Mouse (Mus musculus) CH12.LX (cell line): ENCODE measurements around the gene Micu1. TPM values are rescaled to one million over a fixed set of nuclear protein-coding genes. Genes with fewer than 3 reads are reported as not detected.

Experiments used
- DNase-seq: peaks from one replicate; pipeline ENCODE4 v3.0.0-alpha.2; 2013; ENCODE audit errors: extremely low read depth
- H3K27ac ChIP-seq: 2 replicates; pipeline ENCODE4 v1.5.1; 2012; ENCODE audit warnings: low read depth, mild to moderate bottlenecking, control low read depth, moderate library complexity; ENCODE audit not compliant: insufficient read depth
- H3K27me3 ChIP-seq: replicated peaks from 2 replicates; pipeline ENCODE3; 2012; ENCODE audit warnings: inconsistent platforms
- H3K36me3 ChIP-seq, 2 experiments: replicated peaks in 1 of 2; 2 replicates each; pipeline versions ENCODE3 to v1.6.1; 2012; ENCODE audit warnings: inconsistent platforms in 1 of 2, low read length in 1 of 2, mild to moderate bottlenecking in 1 of 2, mixed read lengths in 1 of 2, moderate library complexity in 1 of 2; ENCODE audit not compliant: control insufficient read depth in 1 of 2, insufficient read depth in 1 of 2
- H3K4me1 ChIP-seq, 2 experiments: 2 replicates each; pipeline ENCODE4 v1.6.1; 2012; ENCODE audit warnings: inconsistent platforms in 1 of 2, moderate library complexity in 1 of 2; ENCODE audit not compliant: insufficient read depth in 2 of 2, control insufficient read depth in 1 of 2
- H3K4me2 ChIP-seq: 2 replicates; pipeline ENCODE4 v1.6.1; 2012; ENCODE audit warnings: low read depth, mild to moderate bottlenecking, control low read depth; ENCODE audit not compliant: poor library complexity, insufficient read depth, severe bottlenecking
- H3K4me3 ChIP-seq, 3 experiments: fragments of 150-350 bp in 1 of 3; sonication (generic) in 1 of 3; replicated peaks in 1 of 3; 2 replicates each; pipeline versions ENCODE3 to v1.5.1; 2011 to 2012; ENCODE audit warnings: low read depth in 2 of 3, low read length in 2 of 3, mild to moderate bottlenecking in 2 of 3, moderate library complexity in 2 of 3, control low read depth in 1 of 3, improper control_type of control experiment in 1 of 3, inconsistent platforms in 1 of 3, mixed read lengths in 1 of 3; ENCODE audit not compliant: poor library complexity in 1 of 3
- H3K79me2 ChIP-seq: replicated peaks from 2 replicates; pipeline ENCODE4 v1.6.1; 2012; ENCODE audit warnings: mild to moderate bottlenecking, moderate library complexity; ENCODE audit not compliant: control insufficient read depth, poor library complexity, insufficient read depth, severe bottlenecking; ENCODE audit errors: extremely low read depth
- H3K9ac ChIP-seq: 2 replicates; pipeline ENCODE4 v1.6.1; 2012; ENCODE audit warnings: low read depth, mild to moderate bottlenecking, control low read depth, moderate library complexity; ENCODE audit not compliant: insufficient read depth
- H3K9me3 ChIP-seq: replicated peaks from 2 replicates; pipeline ENCODE3; 2012; ENCODE audit warnings: low read length, inconsistent platforms, mixed read lengths
- CHD2 ChIP-seq: IDR thresholded peaks from 2 replicates; pipeline ENCODE4 v1.6.1; 2011; ENCODE audit warnings: low read length, improper control_type of control experiment
- CTCF ChIP-seq, 2 experiments: IDR thresholded peaks in 1 of 2; conservative IDR thresholded peaks in 1 of 2; 2 replicates each; pipeline ENCODE4 v1.5.1; 2011 to 2012; ENCODE audit warnings: low read depth in 2 of 2, low read length in 2 of 2, improper control_type of control experiment in 1 of 2, inconsistent platforms in 1 of 2, mild to moderate bottlenecking in 1 of 2, moderate library complexity in 1 of 2
- ELF1 ChIP-seq: IDR thresholded peaks from 2 replicates; pipeline ENCODE4 v1.6.1; 2014; ENCODE audit warnings: low read depth, mild to moderate bottlenecking, inconsistent platforms, low read length, improper control_type of control experiment
- EP300 ChIP-seq: IDR thresholded peaks from 2 replicates; pipeline ENCODE4 v1.6.1; 2011; ENCODE audit warnings: low read length, improper control_type of control experiment
- IRF4 ChIP-seq: IDR thresholded peaks from 2 replicates; pipeline ENCODE4 v1.6.1; 2014; ENCODE audit warnings: low read depth, mild to moderate bottlenecking, inconsistent platforms, low read length, improper control_type of control experiment
- JUN ChIP-seq: IDR thresholded peaks from 2 replicates; pipeline ENCODE4 v1.6.1; 2011; ENCODE audit warnings: low read depth, mild to moderate bottlenecking, low read length, improper control_type of control experiment, moderate library complexity; ENCODE audit not compliant: insufficient read depth
- MEF2A ChIP-seq: IDR thresholded peaks from 2 replicates; pipeline ENCODE4 v1.6.1; 2014; ENCODE audit warnings: low read depth, mild to moderate bottlenecking, inconsistent platforms, low read length, improper control_type of control experiment, borderline replicate concordance
- MXI1 ChIP-seq: IDR thresholded peaks from 2 replicates; pipeline ENCODE4 v1.6.1; 2011; ENCODE audit warnings: mild to moderate bottlenecking, low read depth, low read length, improper control_type of control experiment
- NRF1 ChIP-seq: IDR thresholded peaks from 2 replicates; pipeline ENCODE4 v1.6.1; 2014; ENCODE audit warnings: low read depth, mild to moderate bottlenecking, inconsistent platforms, low read length, improper control_type of control experiment, moderate library complexity
- RAD21 ChIP-seq: IDR thresholded peaks from 2 replicates; pipeline ENCODE4 v1.6.1; 2011; ENCODE audit warnings: low read depth, mild to moderate bottlenecking, low read length, improper control_type of control experiment, moderate library complexity
- SMC3 ChIP-seq: IDR thresholded peaks from 2 replicates; pipeline ENCODE4 v1.6.1; 2011; ENCODE audit warnings: low read depth, low read length, improper control_type of control experiment
- TBP ChIP-seq: conservative IDR thresholded peaks from 2 replicates; pipeline ENCODE4 v1.6.1; 2011; ENCODE audit warnings: low read depth, low read length, improper control_type of control experiment
- TCF12 ChIP-seq: IDR thresholded peaks from 2 replicates; pipeline ENCODE4 v1.6.1; 2014; ENCODE audit warnings: low read depth, mild to moderate bottlenecking, inconsistent platforms, low read length, improper control_type of control experiment
- ZC3H11A ChIP-seq: IDR thresholded peaks from 2 replicates; pipeline ENCODE4 v1.6.1; 2012; ENCODE audit warnings: low read depth, mild to moderate bottlenecking, inconsistent platforms, low read length, improper control_type of control experiment
- ZMIZ1 ChIP-seq: IDR thresholded peaks from 2 replicates; pipeline ENCODE4 v1.6.1; 2012; ENCODE audit warnings: low read depth, mild to moderate bottlenecking, inconsistent platforms, low read length, improper control_type of control experiment
- dilution Hi-C: fragments of 300-500 bp; cut with MboI; formaldehyde crosslinking; loops from 2 replicates; pipeline ENCODE4 v1.14.3; 2020; ENCODE audit warnings: low sequenced_read_pairs; ENCODE audit not compliant: extremely low pct_unique_long_range_greater_than_20kb, extremely low pct_ligation_motif_present
- in situ Hi-C: fragments of 300-500 bp; cut with MboI; formaldehyde crosslinking; loops from 3 replicates; pipeline ENCODE4 v1.14.3; 2019; ENCODE audit warnings: low sequenced_read_pairs, low pct_ligation_motif_present, low pct_unique_long_range_greater_than_20kb, mixed read lengths
- polyA plus RNA-seq: library from polyadenylated mRNA; unstranded; fragments of >175 nt; gene quantifications from 2 replicates; pipeline ENCODE4 v1.2.1, GENCODE M21; 2012; ENCODE audit warnings: low read depth; ENCODE audit not compliant: insufficient read length
- total RNA-seq, 2 experiments: library from RNA; depleted of rRNA; stranded (reverse); fragments of 300-350 nt in 1 of 2; fragments of >200 nt in 1 of 2; gene quantifications; 2 replicates each; pipeline ENCODE4 v1.2.3; 2012 to 2014

The Micu1 gene
- total and polyA plus RNA-seq, 3 experiments, result 23.1 to 37.1 (median 29.3) TPM

DNA sequence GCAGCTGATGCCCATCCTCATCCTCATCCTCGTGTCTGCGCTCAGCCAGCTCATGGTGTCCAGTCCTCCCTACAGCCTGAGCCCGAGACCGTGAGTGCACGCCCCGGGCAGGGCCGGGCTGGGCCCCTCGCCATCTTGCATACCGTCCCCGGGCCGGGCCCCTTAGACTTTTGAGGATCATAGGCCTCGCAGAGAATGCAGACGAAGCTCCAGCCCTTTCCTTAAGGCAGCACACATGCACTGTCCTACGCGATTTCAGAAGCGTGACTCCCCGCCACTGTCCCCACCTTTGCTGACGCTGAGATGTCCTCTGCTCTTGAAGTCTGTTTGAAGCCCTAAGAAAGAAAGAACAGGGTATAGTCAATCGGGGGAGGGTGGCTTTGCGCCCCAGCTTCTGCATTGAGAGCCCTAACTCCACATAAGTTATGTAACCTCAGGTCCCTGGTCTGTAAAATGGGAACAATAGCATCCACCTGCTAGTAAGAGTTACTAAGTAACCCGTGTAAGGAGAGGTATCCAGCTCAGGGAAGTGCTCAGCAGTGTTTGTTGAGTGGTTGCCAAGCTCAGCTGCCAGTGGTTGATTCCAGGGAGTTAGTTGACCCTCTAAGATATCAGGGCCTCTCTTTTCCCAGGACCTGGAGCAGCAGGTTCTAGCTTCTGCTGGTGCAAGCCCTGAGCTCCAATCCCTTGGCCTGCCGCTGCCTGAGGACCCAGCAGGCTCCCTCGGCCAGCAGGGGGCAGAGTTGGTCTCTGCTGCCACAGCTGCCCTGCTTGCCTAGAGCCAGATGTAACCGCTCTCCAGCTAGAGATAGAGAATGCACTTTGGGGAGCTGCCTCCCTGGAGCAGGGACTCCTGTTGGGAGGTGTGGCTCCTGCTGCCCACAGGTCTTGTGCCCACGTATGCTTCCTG lies 192.2 kb downstream of the Micu1 start:
- Histone ChIP-seq H3K4me3 (no peak overlapping the region), H3K9ac (no peak overlapping the region), H3K4me2 (no peak overlapping the region), H3K27me3 (no peaks in the 10 kb centered on the region), H3K4me1 (peaks cover 37 to 54% of the 10 kb centered on the region in 2 experiments), H3K9me3 (no peaks in the 10 kb centered on the region), H3K36me3 (peaks cover 77 to 86% of the 10 kb centered on the region in 2 experiments), H3K27ac (peak overlapping the region; percentile 29; the same call in 1 of the 2 replicates), H3K79me2 (no peaks in the 10 kb centered on the region)
- peak; percentile 81 for DNase-seq
- dilution Hi-C loops, result no loop called here
- in situ Hi-C loops, result loop anchor here (5.0 to 10.0 kb wide), 4 partner anchors 58 to 340 kb away; partner anchors contain the start of gene Ddit4
- TF ChIP-seq TCF12, result peak; percentile 41; the same call in 1 of the 2 replicates
- 0 out of 2 replicates have a peak, but pooled peaks have one; percentile 30 for TF ChIP-seq MXI1
- no peak for TF ChIP-seq EP300
- TF ChIP-seq CHD2, result no peak
- TF ChIP-seq MEF2A, result peak; percentile 65; the same call in 1 of the 2 replicates
- TF ChIP-seq SMC3, result peak; percentile 99
- TF ChIP-seq ZMIZ1, result no peak
- TF ChIP-seq ZC3H11A, result peak; percentile 92
- TF ChIP-seq JUN, result no peak
- peak; percentile 60 for TF ChIP-seq IRF4
- no peak for TF ChIP-seq NRF1
- peak; percentile 52 to 96; a peak in 3 of 4 replicates for TF ChIP-seq CTCF (conservative IDR thresholded peaks at IDR 0.05 in 1 of 2, IDR thresholded peaks at IDR 0.05 in 1 of 2; ENCODE audit: low read depth in 2 of 2, low read length in 2 of 2)
- TF ChIP-seq ELF1, result no peak
- peak; percentile 93 for TF ChIP-seq RAD21

DNA sequence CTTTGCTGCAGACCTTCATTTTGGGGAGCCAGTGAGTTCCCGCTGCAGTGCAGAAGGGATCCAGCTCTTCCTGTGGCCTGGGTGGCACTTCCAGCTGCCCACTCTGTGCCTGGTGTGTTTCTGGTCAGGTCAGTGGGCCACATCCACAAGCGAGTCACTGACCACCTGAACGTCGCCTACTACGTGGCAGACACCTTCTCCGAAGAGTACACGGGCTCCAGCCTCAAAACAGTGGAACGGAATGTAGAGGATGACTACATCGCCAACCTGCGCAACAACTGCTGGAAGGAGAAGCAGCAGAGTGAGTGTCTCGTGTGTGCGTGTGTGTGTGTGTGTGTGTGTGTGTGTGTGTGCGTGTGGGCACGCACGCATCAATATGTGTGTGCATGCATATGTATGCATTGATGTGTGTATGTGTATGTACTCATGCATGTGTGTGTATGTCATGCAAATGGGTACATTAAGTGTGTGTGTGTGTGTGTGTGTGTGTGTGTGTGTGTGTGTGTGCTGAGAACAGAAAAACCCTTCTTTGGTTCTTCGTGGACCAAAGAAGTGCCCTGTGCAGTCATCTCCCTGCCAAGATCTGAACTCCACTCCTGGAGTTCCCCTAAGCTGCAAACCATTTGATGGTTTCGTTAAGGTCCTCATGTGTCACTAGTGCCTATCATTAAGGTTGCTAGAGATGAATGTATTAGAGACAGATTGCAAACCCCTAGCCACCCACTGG lies 193.3 kb downstream of the Micu1 start:
- H3K27me3 ChIP-seq, result no peaks in the 10 kb centered on the region
- H3K36me3 ChIP-seq, result peaks cover 71 to 76% of the 10 kb centered on the region in 2 experiments
- H3K9ac ChIP-seq, result no peak overlapping the region
- in situ Hi-C loops (loop anchor here (5.0 to 10.0 kb wide), 4 partner anchors 57 to 339 kb away; partner anchors contain the start of gene Ddit4), dilution Hi-C loops (no loop called here)
- peaks cover 45 to 62% of the 10 kb centered on the region in 2 experiments for H3K4me1 ChIP-seq
- no peak for TF ChIP-seq NRF1
- no peak for TF ChIP-seq TBP
- H3K27ac ChIP-seq, result peak overlapping the region; percentile 61
- no peak overlapping the region for H3K4me2 ChIP-seq
- peak overlapping the region in 1 of 3 experiments; percentile 52 for H3K4me3 ChIP-seq
- H3K9me3 ChIP-seq, result no peaks in the 10 kb centered on the region
- H3K79me2 ChIP-seq, result no peaks in the 10 kb centered on the region
- no peak for DNase-seq
